Mouse (Mus musculus) kidney, embryonic 14.5 days (tissue): ENCODE measurements at regions not wholly inside any gene's neighbourhood (a gene's known extent, or its start where the extent isn't known, plus 50 kb on each side); places are given as distances from the start of the nearest gene placed in this dataset.

Source experiments
- ATAC-seq: fragments of 200-750 bp; cut with Nextera tagmentation; 2 replicates; pipeline ENCODE4 v1.8.0; 2017; ENCODE audit warnings: moderate number of reproducible peaks, mild to moderate bottlenecking, moderate TSS enrichment, moderate library complexity; ENCODE audit not compliant: low FRiP score, low TSS enrichment
- H3K27ac ChIP-seq: fragments of 300-500 bp; sonication (generic); 2 replicates; pipeline ENCODE4 v1.5.1; 2014; ENCODE audit warnings: low read depth, mild to moderate bottlenecking, low read length, moderate library complexity, mixed read lengths
- H3K27me3 ChIP-seq: fragments of 300-500 bp; sonication (generic); 2 replicates; pipeline ENCODE4 v1.6.1; 2014; ENCODE audit warnings: mild to moderate bottlenecking, low read length; ENCODE audit not compliant: control insufficient read depth, insufficient read depth
- H3K36me3 ChIP-seq: fragments of 300-500 bp; sonication (generic); 2 replicates; pipeline ENCODE4 v1.6.1; 2014; ENCODE audit warnings: low read length, mixed read lengths; ENCODE audit not compliant: control insufficient read depth, insufficient read depth
- H3K4me1 ChIP-seq: fragments of 300-500 bp; sonication (generic); 2 replicates; pipeline ENCODE4 v1.6.1; 2014; ENCODE audit warnings: low read length, mixed read lengths; ENCODE audit not compliant: control insufficient read depth, insufficient read depth
- H3K4me2 ChIP-seq: fragments of 300-500 bp; sonication (generic); replicated peaks from 2 replicates; pipeline ENCODE4 v1.6.1; 2014; ENCODE audit warnings: low read depth, mild to moderate bottlenecking, low read length
- H3K4me3 ChIP-seq: fragments of 300-500 bp; sonication (generic); 2 replicates; pipeline ENCODE4 v1.5.1; 2014; ENCODE audit warnings: mild to moderate bottlenecking, low read length
- H3K9ac ChIP-seq: fragments of 300-500 bp; sonication (generic); 2 replicates; pipeline ENCODE4 v1.6.1; 2014; ENCODE audit warnings: low read depth, mild to moderate bottlenecking, low read length, moderate library complexity
- H3K9me3 ChIP-seq: fragments of 300-500 bp; sonication (generic); 2 replicates; pipeline ENCODE4 v1.6.1; 2016; ENCODE audit warnings: low read length; ENCODE audit not compliant: control insufficient read depth
- WGBS: fragments of 180-500 bp; shearing (Covaris S2); extraction: QIAGEN DNeasy Blood & Tissue Kit; methylation state at CpG from one replicate; pipeline ENCODE4 v1.1.7; 2014; 5-methylcytosine and 5-hydroxymethylcytosine counted together

DNA sequence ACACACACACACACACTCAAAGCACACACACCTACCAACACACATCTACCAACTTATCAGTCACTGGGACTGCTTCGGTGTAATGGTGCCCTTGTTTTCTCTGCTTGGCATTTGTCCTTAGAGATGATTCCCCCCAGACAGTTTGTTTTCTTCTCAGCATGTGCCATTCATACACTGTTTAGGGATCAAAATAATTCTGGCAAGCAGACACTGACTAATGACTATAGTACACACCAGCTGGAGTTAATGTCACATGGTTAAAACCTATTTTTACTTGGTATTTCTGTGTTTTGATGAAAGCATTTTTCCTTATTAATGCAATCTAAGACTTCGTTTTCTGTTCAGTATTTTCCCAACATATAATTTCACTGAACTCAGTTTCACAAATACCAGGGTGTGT lies 454.1 kb downstream of the Plod2 start:
- Histone ChIP-seq H3K4me3 (no peak overlapping the region), H3K9ac (no peak overlapping the region), H3K27ac (no peak overlapping the region), H3K4me1 (no peaks in the 10 kb centered on the region), H3K9me3 (no peaks in the 10 kb centered on the region), H3K4me2 (no peak overlapping the region), H3K27me3 (no peaks in the 10 kb centered on the region), H3K36me3 (no peaks in the 10 kb centered on the region)
- ATAC-seq = no peak
- WGBS = 78% methylated on average over 2 of the region's 2 CpGs

DNA sequence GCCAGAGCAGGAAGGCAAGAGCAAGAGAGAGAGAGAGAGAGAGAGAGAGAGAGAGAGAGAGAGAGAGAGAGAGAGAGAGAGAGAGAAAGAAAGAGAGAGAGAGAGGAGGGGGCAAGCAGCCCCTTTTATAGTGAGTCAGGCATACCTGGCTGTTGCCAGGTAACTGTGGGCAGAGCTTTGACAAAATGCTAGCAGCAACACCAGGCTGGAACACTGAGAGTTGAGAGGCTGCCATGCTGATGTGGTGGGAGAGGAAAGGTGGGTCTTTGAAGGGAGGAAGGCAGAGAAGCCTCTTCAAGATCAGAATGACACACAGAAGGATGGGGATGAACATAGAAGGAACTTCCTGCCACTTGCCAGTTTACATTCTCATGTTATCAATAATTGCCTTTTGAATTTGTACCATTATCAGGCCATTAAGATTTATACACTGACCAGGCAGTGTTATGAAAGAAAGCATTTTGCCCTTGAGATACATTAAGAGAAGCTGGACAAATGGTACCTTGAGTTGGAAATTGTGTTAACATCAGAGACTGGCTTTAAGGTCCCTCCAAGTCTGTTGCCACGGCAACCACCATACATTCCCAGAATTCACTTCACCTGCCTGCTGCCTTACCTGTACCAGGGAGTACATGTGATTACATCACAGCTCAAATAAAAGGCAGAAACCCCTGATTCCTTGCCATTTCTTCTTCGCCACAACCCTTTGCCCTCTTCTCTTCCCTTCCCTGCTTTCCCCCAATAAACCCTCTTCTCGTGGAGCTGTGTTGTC lies 463.3 kb downstream of the Plod2 start:
- H3K27ac ChIP-seq = no peak overlapping the region
- no peak for ATAC-seq
- H3K27me3 ChIP-seq = no peaks in the 10 kb centered on the region
- WGBS = 87% methylated on average over 3 of the region's 3 CpGs
- H3K4me3 ChIP-seq = no peak overlapping the region
- H3K36me3 ChIP-seq = no peaks in the 10 kb centered on the region
- H3K4me2 ChIP-seq = no peak overlapping the region
- H3K4me1 ChIP-seq = no peaks in the 10 kb centered on the region
- H3K9me3 ChIP-seq = no peaks in the 10 kb centered on the region
- no peak overlapping the region for H3K9ac ChIP-seq

DNA sequence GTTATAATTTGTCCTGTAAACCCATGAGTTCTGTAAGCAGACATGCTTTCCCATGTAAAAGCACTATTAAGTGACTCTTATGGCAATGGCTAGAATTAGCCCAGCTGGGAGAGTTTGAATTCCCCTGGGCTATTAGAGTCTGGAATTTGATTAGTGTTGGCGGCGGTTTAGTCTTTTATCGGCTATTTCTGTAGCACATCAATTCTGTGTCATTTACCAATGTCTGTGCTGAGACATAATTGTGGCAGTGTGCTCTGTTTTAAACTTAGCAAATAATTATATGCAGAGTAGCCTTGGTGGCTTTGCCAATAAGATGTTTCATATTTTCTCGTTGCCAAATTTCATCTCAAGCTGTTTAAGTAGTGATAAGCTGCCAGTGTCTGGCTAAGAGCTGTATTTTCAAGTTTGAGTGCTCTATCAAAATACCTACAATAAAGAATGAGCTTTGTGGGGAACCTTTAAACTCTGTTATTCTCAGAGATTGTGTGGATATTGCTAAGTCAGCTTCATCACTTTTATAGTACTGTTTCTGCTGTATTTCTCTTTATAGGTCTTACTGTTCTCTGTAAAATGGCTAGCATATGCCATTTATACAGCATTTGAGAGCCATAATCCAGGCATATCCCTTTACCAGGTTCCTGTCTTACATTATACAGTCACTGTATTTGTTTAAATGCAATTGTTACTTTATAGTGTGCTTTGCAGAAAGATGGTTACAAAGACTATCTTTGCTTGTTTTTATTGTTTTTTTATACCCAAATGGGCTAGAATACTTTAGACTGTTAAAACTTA lies 466.7 kb downstream of the Plod2 start:
- ATAC-seq = no peak
- Histone ChIP-seq H3K36me3 (no peaks in the 10 kb centered on the region), H3K4me3 (no peak overlapping the region), H3K27me3 (no peaks in the 10 kb centered on the region), H3K9me3 (no peaks in the 10 kb centered on the region), H3K4me1 (no peaks in the 10 kb centered on the region), H3K27ac (no peak overlapping the region), H3K9ac (no peak overlapping the region), H3K4me2 (no peak overlapping the region)
- 82% methylated on average over 4 of the region's 4 CpGs for WGBS

DNA sequence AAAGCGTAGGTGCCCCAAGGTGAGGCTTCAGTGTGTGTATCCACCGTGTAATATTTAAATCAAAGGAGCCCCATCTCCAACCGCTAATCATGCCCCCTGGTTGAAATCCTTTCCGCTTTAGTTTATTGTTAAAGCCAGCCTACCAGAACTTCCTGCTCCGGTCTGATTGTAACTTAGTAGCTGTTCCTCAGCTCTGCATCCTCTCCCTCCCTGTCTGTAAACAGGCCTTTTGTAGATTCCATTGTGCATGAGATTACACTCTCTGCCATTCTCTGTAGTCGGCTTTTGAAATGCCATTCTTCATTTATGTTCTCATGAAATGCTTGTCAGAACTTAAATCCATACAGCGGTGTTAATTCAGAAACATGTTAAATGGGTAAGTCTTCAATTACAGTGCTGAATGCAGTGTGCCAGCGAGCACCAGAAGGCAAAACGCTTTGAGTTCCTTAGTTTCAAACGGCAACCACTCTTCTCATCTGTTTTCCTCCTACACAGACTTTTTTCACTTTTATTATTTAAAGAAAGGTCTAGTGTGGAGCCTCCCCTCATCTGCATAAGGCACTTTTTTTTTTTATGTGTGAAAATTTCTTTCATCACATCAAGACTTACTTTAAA lies 502.4 kb downstream of the Plod2 start:
- H3K4me3 ChIP-seq = no peak overlapping the region
- no peaks in the 10 kb centered on the region for H3K9me3 ChIP-seq
- no peak for ATAC-seq
- H3K4me2 ChIP-seq = no peak overlapping the region
- no peaks in the 10 kb centered on the region for H3K36me3 ChIP-seq
- no peak overlapping the region for H3K27ac ChIP-seq
- H3K27me3 ChIP-seq = no peaks in the 10 kb centered on the region
- 79% methylated on average over 10 of the region's 10 CpGs for WGBS
- no peaks in the 10 kb centered on the region for H3K4me1 ChIP-seq
- no peak overlapping the region for H3K9ac ChIP-seq

DNA sequence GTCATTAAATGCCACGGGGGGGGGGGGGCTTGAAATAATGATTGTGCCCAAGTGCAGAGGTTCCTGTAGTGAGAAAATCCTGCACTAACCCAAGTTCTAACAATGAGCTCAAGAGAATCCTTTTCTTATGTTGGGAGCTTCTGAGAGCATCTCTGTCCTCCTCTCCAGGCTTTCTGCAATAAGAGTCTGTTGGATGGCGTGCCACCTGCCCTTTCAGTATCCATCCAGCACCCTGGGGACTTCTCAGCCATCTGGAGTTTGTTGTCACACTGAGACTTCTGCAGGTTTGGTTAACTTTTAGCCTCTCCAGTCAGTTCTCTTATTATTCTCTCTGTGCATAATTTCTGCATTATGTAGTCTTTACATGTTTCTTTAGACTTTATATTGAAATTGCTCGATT lies 530.1 kb downstream of the Plod2 start:
- Histone ChIP-seq H3K27me3 (no peaks in the 10 kb centered on the region), H3K9me3 (no peaks in the 10 kb centered on the region), H3K36me3 (no peaks in the 10 kb centered on the region), H3K9ac (no peak overlapping the region), H3K4me1 (no peaks in the 10 kb centered on the region), H3K27ac (no peak overlapping the region), H3K4me2 (no peak overlapping the region), H3K4me3 (no peak overlapping the region)
- ATAC-seq = no peak
- WGBS = 80% methylated on average over 3 of the region's 3 CpGs

DNA sequence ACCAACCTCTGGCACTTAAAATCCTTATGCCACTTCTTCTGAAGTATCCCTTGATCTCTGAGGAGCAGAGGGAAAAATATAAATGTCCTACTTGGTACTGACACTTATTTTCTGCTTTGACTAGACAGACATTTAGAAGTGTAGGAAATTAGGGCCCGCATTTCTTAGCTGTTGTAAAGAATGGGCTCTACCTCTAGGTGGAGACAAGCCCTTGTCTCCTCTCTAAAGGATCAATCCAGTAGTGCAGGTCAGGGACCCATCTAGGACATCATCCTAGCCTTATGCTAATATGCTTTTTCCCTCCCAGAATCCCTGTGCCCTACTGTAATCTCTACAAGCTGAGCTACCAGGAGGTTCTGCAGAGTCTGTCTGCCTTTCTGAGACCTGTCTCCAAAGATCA lies 541.1 kb downstream of the Plod2 start:
- Histone ChIP-seq H3K4me1 (no peaks in the 10 kb centered on the region), H3K27ac (no peak overlapping the region), H3K4me3 (no peak overlapping the region), H3K36me3 (no peaks in the 10 kb centered on the region), H3K9ac (no peak overlapping the region), H3K27me3 (no peaks in the 10 kb centered on the region), H3K4me2 (no peak overlapping the region), H3K9me3 (no peaks in the 10 kb centered on the region)
- ATAC-seq = no peak
- WGBS = 62% methylated on average over 1 of the region's 1 CpGs

DNA sequence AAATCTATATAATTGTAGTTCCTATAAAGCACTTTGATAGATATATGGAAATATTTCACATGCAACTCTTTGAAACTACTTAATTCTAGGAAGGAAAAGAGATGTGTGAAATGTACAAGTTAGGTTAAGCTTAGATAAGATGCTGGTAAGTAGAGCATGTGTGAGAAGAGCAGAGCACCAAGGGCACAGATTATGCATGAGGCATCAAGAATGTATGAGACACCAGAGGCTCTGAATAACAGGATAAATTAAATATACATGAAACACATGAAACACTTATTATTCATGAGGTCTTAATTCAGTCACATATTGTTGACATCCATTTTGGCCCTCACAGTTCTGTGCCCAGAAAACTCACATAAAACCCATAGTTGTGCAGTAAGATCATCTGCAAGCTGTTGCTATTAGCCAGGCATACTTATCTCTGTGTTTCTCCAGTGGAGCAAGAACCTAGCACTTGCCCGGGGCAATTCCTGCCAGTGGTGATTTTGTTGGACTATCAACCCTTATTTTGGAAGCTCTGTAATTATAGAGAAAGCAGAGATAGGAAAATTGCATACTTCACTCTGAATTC lies 556.1 kb downstream of the Plod2 start:
- no peak overlapping the region for H3K27ac ChIP-seq
- WGBS = 68% methylated on average over 1 of the region's 1 CpGs
- H3K4me3 ChIP-seq = no peak overlapping the region
- no peak for ATAC-seq
- no peaks in the 10 kb centered on the region for H3K36me3 ChIP-seq
- no peak overlapping the region for H3K9ac ChIP-seq
- no peaks in the 10 kb centered on the region for H3K27me3 ChIP-seq
- no peaks in the 10 kb centered on the region for H3K4me1 ChIP-seq
- H3K4me2 ChIP-seq = no peak overlapping the region
- H3K9me3 ChIP-seq = no peaks in the 10 kb centered on the region

DNA sequence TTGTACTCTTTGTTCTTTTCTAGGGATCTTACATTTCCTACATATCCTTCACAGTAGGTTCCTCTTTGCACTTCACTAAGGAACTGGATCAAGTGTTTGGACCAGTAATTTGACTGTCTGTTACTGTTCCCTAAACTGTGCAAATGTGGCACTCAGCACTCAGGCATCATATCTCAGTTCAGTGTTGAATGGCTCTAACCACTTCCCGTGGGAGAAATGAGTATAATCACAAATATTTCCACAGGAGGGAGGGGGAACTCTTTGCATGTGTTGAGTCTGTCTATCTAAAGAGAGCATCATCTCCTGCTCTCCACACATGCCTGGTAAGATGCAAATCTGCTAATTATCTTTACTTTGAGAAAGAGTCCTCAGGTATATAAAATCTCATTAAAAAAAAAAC lies 588.5 kb downstream of the Plod2 start:
- Histone ChIP-seq H3K9ac (no peak overlapping the region), H3K4me1 (no peaks in the 10 kb centered on the region), H3K4me3 (no peak overlapping the region), H3K27me3 (no peaks in the 10 kb centered on the region), H3K4me2 (no peak overlapping the region), H3K36me3 (no peaks in the 10 kb centered on the region), H3K9me3 (no peaks in the 10 kb centered on the region), H3K27ac (no peak overlapping the region)
- ATAC-seq = no peak
- WGBS = 68% methylated on average over 1 of the region's 1 CpGs
